Mouse (Mus musculus): ENCODE data around the gene Ubap1.

Gene Ubap1

DNA sequence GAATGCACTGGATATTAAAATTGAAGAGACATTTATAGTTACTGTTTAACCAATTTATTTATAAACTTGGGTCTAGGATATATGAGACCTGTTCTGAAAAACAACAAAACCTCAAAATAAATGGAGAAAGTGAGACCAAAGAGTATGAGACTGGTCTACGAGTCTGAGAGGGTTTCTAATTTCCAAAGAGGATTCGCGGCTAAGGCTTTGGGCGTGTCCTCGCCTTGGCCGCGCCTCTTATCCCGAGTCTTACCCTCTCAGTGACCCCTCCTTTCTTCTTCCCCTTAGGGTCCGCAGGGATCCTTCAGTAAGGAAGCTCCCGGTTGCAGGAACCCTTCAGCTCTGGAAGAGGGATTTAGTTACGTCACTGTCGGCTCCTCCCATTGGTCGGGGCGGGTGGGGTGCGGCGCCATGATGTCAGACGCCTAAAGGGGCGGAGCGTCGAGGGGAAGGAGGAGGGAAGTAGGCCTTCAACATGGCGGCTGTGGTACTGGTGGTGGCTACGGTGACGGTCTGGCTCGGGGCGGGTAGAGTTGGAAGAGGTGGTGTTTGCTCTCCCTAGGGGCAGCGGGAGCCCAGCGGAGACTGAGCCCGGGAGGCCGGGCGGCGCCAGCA, at the start of gene Ubap1:
Gene Ubap1, plus strand, starts transcription at position 413 of the 615 bp plus-strand sequence.
- DNase-seq: peak; percentile 92

DNA sequence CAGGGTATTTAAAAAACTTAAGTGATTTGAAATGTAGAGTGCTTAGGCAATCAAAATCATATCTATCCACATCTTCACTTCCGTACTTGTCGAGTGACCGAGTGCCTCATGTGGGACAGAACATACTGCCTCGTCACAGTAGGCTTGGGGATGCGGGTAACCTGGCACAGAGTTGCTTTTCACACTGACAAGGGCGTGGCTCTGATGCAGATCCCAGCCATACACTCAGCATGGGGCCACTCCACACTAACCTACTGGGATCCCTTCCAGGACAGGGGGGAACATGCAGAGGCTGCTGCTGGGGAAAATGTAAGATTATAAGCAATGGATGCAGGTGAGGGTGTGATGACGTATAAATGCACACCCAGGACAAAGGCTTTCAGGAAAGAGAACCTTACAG, 45.1 kb upstream of the Ubap1 start:
- no peak for DNase-seq

DNA sequence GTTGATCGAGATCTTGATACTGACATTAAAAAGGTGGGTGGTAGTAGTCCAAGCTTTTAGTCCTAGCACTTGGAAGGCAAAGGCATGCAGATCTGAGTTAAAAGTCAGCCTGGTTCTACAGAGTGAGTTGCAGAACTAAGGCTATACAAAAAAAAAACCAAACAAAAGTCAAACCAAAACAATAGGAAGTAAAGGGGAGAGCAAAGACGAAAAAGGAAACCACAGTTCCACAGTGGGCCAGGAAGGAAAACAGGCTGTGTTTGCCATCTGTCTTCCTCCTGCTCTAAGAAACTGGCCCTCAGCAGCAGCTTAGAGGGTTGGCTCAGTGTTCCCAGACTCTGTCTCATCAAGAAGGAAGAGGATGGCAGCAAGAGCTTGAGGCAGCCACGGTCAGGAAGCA, 44.5 kb upstream of the Ubap1 start:
- peak; percentile 61 for DNase-seq

DNA sequence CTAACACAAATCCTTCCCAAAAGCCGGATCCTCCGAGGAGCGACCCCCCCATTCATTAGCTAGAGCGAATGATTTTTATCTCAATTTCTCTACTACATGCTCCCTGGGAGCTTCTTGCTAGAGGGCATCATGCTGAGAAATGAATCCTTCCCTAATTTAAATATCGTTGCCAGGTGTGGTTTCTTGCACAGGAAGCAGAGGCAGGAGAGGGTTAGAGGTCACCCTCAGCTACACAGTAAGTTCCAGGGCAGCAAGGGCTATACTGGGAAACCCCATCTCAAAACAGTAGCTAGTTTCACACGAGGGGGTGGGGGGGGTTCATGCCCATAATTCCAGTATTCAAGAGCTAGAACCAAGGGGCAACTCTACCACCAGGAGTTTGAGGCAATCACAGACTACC, 41.4 kb upstream of the Ubap1 start:
- DNase-seq: no peak

DNA sequence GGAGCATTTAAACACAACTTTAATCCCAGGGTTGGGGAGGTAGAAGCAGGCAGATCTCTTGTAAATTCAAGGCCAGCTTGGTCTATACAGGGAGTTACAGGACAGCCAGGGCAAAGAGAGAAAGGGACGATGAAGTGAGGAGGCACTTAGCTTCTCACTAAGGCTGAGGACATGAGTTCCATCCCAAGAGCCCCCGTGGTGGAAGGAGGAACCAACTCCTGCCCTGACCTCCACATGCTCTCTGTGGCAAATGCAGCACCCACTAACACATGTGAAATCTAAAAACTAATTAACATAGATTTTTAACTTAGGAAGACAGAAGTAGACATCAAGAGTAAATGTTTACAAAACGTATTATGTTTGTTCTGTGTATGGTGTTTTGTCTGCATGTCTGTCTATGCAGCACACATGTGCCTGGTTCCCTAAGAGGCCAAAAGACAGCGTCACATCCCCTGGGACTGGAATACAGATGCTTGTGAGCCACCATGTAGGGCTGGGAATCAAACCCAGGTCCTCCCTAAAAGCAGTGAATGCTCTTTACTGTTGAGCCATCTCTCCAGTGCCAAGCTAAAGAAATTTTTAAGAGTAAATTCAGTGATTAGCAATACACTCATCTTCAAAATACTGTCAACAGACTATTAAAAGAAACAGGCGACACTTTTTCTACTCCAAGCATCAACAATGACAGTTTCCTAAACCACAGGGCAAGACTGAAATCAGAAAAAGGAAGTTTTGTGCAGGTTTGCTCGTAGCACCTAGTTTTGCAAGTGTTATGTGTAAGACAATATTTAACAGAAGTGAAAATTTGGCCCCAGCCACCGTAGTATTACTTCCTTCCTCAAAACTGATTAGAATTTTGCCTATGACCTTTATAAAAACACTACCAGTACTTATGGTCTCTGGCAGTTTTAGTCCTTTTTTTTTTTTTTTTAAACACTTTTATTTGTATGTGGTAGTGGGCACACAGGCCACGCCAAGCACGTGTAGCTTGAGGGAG, 37.9 kb upstream of the Ubap1 start:
- DNase-seq: no peak

DNA sequence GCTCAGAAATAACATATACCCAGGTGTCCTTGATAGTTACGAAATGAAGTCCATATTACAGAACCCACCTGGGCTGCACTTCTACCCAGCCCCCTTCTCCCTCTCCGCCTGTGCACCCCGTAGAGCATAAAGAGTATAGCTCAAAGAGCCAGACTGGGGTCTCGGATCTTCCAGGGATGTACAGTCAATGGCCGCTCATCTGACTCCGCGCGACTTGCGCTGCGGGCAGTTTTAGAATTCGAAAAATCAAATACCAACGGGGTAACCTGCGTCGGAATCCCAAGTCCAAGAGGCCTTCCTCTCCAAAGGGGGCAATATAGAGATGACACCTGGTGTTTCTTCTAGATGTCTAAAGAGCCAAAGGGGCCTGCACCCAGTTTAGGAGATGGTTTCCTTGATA, 35.1 kb upstream of the Ubap1 start:
- no peak for DNase-seq

DNA sequence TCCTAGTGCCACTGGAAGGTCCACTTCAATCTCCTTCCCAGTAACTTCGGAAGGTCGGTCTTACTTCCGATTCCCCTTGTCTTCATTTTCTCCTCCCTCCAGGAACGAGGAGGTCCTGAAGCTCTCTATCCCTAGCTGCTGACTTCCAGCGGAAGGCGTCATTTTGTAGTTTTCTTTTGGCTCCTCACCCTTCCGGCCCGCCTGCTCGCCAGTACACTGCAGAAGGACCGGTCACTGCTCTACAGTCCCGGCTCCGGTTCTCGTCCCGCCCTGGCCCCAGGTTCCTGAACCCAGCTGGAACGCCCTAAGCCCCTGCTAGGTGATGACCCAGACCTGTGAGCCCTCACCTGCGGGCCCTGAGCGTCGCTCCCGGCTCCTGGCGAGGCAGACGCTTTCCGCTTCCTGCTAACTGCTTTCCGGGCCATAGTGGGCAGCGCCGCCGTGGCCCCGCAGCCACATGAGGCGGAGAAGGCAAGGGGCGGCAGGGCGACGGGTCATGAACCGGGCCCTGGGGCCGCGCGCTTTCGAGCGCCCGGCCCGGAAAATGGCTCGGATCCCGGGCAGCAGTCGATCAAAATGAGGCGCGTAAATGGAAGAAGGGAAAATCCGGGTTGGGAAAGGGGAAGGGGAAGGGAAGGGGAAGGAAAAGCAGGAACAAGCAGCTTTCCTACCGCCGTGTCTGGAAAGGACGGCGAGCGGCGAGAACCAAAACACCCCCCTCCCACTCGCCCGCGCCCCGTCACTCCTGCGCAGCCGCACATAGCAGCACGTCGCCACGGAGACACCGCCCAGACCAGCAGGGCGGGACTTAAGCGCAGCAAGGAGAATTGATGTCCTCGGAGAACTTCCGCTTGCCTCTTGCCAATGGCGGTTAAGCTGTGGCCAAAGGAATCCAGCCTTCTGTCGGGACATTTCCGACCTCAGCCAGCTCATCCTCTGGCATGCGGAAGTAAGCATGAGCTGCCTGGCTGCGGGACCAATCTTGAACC, 34.4 kb upstream of the Ubap1 start, which contains the start of gene Dcaf12:
Gene Dcaf12, minus strand, starts transcription at position 749 of the 989 bp plus-strand sequence.
- peak; percentile 97 for DNase-seq

DNA sequence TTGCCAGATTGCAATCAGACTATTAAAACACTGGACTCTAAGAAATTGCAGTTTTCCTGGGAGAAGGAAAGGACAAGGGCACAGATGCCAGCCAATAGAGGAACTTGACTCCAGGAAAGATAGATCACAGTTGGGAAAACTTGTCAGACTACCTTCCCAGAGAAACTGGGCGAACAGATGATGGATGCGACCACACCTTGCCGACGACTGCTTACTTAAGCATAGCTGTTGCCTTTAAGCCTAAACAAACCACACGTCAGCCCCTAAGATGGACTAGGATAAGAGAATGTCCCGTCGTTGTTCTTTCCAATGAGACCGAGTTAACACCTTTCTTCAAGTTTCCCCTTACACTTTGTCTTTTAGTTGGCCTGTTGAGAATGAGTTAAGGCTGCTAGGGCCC, 33.6 kb upstream of the Ubap1 start:
- no peak for DNase-seq

DNA sequence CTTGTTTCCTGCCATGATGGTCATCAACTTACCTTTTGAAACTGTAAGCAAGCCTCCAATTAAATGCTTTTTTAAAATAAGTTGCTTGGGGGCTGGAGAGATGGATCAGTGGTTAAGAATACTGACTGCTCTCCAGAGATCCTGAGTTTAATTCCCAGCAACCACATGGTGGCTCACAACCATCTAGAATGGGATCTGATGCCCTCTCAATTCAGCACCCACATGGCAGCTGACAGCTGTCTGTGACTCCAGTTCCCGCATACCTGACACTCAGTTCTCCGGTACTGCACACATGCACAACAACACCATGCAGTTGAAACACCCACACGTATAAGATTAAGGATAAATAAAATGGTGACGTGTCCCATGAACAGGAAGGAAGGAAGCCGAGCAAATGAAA, 30.5 kb upstream of the Ubap1 start:
- no peak for DNase-seq

DNA sequence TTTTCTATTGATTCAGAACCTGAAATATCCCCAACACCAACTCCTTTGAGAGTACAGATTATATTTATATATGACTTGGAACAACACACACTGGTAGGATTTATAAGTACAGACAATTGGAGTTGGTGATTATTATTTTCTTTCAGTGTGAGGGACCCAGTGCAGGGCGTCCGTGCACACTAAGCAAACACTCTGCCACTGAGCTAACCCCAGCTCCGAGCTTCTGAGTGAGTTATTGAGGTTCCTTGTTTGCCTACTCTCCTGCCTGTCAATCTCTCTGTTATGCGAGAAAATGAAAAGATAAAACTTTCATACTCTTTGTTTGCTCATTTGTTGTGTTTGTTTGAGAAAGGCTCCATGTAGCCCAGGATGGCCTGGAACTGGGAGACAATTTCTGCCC, 27.8 kb upstream of the Ubap1 start:
- DNase-seq: no peak

DNA sequence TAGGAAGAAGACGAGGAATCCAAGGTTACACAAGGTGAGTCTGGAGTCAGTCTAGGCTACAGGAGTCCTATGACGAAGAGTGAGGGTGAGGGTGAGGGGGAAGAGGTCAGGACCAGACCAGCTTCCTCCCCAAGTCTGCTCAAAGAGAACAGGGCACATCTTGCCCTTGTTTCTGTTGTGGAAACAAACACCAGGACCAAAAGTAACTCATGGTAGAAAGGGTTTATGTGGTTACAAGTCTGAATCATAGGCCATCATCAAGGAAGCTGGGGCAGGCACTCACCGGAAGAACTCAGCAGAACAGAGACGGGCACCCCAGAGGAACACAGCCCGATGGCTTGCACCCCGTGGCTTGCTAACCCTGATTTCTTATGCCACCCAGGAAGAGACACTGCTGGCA, 21.9 kb upstream of the Ubap1 start:
- no peak for DNase-seq

DNA sequence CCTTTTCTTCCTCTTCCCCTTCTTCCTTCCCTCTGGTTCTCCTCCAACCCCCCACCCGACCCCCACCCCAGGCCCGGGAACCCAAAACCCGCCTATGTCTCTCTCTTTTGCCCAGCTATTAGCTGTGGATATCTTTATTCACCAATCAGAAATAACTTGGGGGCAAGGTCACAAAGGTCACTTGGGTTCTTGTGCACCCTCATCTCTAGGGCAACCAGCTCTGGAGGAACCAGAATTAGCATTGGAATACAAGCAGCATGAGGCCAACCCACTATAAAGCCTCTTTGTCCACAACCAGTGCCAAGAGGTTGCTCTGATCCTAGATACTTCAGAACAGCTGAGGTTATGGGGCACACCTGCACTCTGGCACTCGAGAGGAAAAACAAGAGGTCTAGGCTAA, 19.3 kb upstream of the Ubap1 start:
- no peak for DNase-seq

DNA sequence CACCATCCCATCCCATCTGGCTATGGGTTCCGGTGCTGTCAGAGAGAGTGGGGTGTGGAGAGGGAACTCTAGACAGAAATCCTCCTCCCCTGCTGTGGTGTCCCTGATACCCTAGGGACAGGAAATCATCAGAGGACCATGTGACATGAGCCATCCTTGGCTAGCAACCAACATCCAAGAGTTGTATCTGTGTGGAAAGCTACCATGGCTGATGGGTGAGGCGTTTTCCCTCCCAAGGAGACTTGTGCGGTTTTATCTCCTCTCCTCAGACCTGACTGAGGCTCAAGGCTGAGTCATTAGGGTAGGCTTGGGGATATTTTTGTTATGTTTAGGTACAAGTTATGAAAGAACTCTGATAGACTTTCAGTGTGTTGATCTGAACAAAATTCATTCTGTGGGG, 17.7 kb upstream of the Ubap1 start:
- no peak for DNase-seq

DNA sequence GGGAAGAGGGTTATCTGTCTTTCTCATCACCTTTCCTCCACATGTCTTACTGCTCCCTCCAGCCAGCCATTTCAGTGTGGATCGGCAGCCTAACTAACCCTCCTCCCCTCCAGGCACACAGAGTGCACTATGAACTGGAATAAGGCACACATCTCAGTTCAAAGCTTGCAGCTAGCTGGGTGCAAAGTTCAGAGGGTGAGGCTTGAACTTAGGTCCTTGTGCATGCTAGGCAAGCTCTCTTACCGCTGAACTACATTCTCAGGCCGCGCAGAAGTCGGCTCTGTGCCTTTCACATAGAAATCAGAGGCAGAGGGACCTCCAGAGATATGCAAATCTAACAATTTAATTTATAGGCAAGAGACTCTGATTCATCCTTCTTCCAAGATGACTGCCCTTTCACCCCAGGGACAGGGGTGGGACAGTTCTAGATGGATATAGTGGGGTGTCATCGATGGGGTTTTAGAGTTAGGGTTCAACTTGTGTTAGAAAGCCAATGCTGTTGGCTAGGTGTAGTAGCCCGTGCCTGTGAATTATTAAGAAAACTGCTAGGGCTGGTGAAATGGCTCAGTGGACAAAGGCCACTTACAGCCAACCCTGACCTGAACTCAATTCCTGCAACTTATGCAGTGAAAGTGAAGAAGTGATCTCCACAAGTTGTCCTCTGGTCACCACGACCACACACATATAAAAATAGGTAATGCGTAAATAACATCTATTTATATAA, 16.9 kb upstream of the Ubap1 start:
- DNase-seq: no peak

DNA sequence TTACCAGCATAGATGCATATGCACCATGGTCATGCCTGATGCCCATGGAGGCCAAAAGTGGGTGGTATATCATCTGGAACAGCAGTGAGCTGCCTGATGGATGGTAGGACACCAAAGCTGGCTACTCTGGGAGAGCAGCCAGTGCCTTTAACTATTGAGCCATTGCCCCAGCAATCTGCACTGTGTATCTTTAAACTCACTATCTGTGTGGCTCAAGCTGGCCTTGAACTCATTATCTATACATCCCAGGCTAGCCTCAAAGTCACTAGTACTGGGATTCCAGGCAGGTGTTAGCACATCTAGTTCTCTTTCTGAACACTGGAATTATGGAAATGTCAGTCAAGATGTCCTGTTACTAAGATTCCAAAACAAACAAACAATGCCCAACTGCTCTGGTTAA, 12.2 kb upstream of the Ubap1 start:
- no peak for DNase-seq

DNA sequence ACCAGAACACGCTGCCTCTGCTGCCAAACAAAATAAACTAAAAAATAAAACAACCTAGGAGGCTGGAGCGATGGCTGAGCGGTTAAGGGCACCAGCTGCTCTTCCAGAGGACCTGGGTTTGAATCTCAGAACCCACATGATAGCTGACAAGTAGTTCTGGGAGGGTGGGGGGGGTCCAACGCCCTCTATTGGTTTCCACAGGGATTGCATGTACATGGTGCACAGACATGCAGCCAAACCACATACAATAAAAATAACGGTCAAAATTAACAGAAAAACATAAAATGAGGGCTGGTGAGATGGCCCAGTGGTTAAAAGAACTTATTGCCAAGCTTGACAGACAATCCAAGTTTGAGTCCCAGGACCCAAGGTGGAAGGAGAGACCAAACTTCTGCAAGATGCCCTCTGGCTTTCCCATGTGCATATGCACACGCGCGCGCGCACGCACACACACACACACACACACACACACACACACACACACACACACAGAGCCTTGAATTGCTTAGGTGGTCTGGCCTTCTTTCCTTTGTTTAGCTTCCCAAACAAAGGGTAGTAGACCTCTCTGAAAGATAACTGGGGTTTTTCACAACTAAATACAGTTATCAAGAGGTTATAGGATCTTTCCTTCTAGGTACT, 7.8 kb upstream of the Ubap1 start:
- no peak for DNase-seq

DNA sequence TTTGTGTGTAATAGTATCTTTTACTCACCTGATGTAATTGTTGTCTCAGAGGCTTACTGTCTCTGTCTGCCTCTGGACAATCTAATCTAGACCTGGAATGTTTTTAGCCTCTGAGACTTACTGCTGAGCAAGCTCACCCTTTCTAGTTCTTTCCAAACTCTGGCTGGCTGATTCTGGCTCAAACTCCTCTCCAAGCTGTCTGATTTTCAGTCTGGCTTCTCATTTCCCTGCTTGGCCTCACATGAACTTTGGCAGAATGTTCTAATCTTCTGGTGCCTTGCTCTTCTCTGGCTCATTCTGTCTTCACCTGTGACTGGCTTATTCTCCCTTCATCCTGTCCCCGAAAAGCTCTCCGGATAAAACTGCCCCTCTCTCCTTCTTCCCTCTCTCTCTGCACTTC, 2.8 kb upstream of the Ubap1 start:
- no peak for DNase-seq

DNA sequence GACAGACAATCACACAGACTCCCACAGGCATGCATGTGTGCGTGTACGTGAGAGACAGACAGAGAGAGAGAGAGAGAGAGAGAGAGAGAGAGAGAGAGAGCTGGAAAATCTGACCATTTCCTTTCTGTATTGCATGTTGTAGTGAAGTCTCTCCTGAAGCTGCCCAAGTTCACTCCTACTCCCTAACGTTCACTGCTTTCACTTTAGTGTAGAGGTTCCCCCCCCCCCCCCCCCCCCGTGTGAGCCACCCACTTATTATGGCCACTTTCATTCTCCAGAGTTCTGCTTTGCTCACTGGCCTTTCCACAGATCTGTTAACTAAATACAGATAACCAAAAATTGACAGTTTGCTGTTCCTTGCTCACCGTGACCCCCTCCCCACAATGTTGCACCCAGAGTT, 957 bp upstream of the Ubap1 start:
- DNase-seq: no peak

DNA sequence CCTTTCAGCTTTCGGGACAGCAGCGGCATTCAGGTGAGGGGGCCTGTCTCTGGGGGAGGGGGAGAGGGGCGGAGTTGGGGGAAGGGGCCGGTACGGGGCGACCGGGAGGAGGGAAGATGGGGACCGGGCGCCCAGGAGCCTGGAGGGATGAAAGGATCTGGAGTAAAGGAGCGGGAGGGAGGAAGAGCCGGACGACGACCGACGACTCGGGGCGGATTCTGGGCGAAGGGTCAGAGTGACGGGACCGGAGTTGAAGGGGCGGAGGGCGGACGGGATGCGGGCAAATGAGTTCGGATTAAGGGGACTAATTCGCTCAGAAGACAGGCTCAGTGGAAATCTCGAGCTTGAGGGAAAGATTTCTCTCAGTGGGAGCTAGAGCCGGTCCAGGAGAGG, 399 bp downstream of the Ubap1 start:
- DNase-seq: no peak

DNA sequence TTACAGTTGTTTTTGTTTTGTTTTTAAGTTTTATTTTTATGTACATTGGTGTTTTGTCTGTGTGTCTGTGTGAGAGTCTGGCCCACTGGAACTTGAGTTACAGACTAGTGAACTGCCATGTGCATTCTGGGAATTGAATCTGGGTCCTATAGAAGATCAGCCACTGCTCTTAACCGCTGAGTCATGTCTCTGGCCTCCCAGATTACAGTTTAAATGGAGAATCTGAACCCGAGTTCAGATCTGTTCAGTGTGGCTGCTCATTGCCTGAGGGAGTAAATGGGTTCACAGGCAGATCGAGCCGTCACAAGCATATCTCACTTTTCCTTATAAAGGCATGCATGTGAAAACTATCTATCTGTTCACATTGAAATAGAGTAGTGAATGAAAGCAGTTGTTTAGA, 4.0 kb downstream of the Ubap1 start:
- DNase-seq: no peak

DNA sequence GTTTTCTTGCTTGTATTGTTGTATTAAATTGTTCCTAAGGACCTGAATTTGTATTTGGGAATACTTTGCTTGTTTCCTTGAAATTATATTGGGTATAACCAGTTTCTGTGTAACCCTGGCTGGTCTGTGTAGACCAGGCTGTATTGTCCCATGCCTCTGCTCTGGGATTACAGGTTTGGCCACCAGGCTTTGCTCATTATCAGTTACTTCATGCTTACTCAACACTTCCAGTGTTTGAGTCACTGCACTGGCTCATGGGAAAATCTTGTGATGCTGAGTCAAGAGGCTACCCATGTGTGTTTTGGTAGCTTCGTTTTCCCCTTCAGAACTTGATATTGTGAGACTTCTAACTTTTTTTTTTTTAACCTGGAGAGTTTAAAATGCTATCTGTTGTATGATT, 4.5 kb downstream of the Ubap1 start:
- no peak for DNase-seq

DNA sequence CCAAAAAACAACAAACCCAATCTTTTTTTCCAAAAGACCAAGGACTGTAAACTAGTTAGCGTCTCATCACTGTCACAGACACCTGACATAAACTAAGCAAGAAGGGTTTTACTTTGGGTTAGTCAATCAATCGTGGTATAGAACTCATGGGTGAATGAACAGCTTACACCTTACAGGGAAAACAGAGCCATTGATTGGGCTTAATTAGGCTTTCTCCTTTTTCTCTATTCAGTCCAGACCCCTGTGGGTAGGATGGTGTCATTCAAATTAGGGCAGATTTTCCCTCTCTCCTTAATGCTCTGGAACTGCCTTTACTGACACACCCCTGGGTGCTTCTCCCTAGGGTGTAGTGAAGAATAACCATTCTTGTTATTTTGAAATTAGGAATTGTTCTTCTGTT, 8.4 kb downstream of the Ubap1 start:
- no peak for DNase-seq
